Mouse (Mus musculus) ES-E14 (cell line): ENCODE data around the gene Slc4a4. TPM values are rescaled to one million over a fixed set of nuclear protein-coding genes. Genes with fewer than 3 reads are reported as not detected.

Source experiments
- DNase-seq: peaks from one replicate; pipeline ENCODE4 v3.0.0-alpha.2; 2013; ENCODE audit warnings: low read depth, low spot score
- H3K27ac ChIP-seq: 2 replicates; pipeline ENCODE4 v1.5.1; 2012; ENCODE audit warnings: low read depth, mild to moderate bottlenecking, low read length, moderate library complexity, mixed read lengths; ENCODE audit not compliant: poor library complexity, insufficient read depth, severe bottlenecking
- H3K36me3 ChIP-seq: 2 replicates; pipeline ENCODE4 v1.6.1; 2012; ENCODE audit warnings: mild to moderate bottlenecking, low read length, moderate library complexity, mixed read lengths; ENCODE audit not compliant: control insufficient read depth, poor library complexity, insufficient read depth, severe bottlenecking
- H3K4me1 ChIP-seq, 2 experiments: fragments of 150-350 bp in 1 of 2; sonication (generic) in 1 of 2; 2 replicates each; pipeline ENCODE4 v1.6.1; 2012; ENCODE audit warnings: low read length in 2 of 2, mild to moderate bottlenecking in 1 of 2, mixed read lengths in 1 of 2; ENCODE audit not compliant: control insufficient read depth in 2 of 2, insufficient read depth in 2 of 2, poor library complexity in 1 of 2
- H3K4me3 ChIP-seq, 2 experiments: fragments of 150-350 bp in 1 of 2; sonication (generic) in 1 of 2; 2 replicates each; pipeline ENCODE4 v1.5.1; 2012; ENCODE audit warnings: low read length in 2 of 2, low read depth in 1 of 2, mild to moderate bottlenecking in 1 of 2, mixed read lengths in 1 of 2; ENCODE audit not compliant: insufficient read depth in 1 of 2, poor library complexity in 1 of 2, severe bottlenecking in 1 of 2
- H3K9ac ChIP-seq: 2 replicates; pipeline ENCODE4 v1.6.1; 2012; ENCODE audit warnings: low read depth, mild to moderate bottlenecking, low read length, mixed read lengths; ENCODE audit not compliant: poor library complexity, insufficient read depth, severe bottlenecking
- H3K9me3 ChIP-seq: fragments of 150-350 bp; sonication (generic); 2 replicates; pipeline ENCODE4 v1.6.1; 2012; ENCODE audit warnings: low read depth, mild to moderate bottlenecking, low read length; ENCODE audit not compliant: control insufficient read depth, insufficient read depth
- CHD2 ChIP-seq: IDR thresholded peaks from 2 replicates; pipeline ENCODE4 v1.6.1; 2014; ENCODE audit warnings: mild to moderate bottlenecking, low read depth, low read length, inconsistent platforms
- HCFC1 ChIP-seq: IDR thresholded peaks from 2 replicates; pipeline ENCODE4 v1.6.1; 2012; ENCODE audit warnings: low read length, inconsistent platforms, borderline replicate concordance; ENCODE audit not compliant: insufficient read depth
- MAFK ChIP-seq: IDR thresholded peaks from 2 replicates; pipeline ENCODE4 v1.6.1; 2014; ENCODE audit warnings: mild to moderate bottlenecking, low read depth, low read length, inconsistent platforms; ENCODE audit not compliant: insufficient read depth
- ZC3H11A ChIP-seq: IDR thresholded peaks from 2 replicates; pipeline ENCODE4 v1.6.1; 2012; ENCODE audit warnings: low read depth, mild to moderate bottlenecking, inconsistent platforms, low read length, borderline replicate concordance
- ZNF384 ChIP-seq: IDR thresholded peaks from 2 replicates; pipeline ENCODE4 v1.6.1; 2012; ENCODE audit warnings: low read depth, low read length, inconsistent platforms
- in situ Hi-C, 2 experiments: fragments of 600-800 bp; cut with MboI; formaldehyde crosslinking; loops; one replicate each; pipeline ENCODE4 v1.15.1; 2025; ENCODE audit warnings: low sequenced_read_pairs in 2 of 2, inconsistent platforms in 1 of 2; ENCODE audit not compliant: unreplicated experiment in 2 of 2
- total RNA-seq: library from RNA; depleted of rRNA; stranded (reverse); fragments of 300-350 nt; gene quantifications from 2 replicates; pipeline ENCODE4 v1.2.3, GENCODE M21; 2012

Gene Slc4a4
- total RNA-seq, 1 experiment = 2.5 TPM

DNA sequence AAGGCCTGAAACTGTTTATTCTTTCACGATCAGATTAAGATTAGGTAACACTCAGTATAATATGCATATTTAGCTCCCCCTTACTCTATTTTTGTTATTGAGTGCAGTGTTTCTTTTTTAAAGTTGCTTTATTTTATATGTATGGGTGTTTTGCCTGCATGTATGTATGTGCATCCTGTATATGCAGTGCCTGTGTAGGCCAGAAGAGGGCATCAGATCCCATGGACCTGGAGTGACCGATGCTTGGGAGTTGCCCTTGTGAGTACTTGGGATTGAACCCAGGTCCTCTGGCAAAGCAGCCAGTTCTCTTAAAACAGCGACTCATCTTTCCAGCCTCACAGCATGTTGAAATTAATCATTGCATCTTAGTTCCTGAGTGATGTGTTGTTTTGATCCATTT, 21.0 kb downstream of the Slc4a4 start:
- DNase-seq = no peak
- TF ChIP-seq ZC3H11A (peak; percentile 81), ZNF384 (no peak)
- no peak overlapping the region for H3K4me3 ChIP-seq
- in situ Hi-C loops = no loop called here
- no peaks in the 10 kb centered on the region for H3K36me3 ChIP-seq
- H3K9me3 ChIP-seq = no peaks in the 10 kb centered on the region
- H3K27ac ChIP-seq = no peak overlapping the region
- no peak overlapping the region for H3K9ac ChIP-seq
- H3K4me1 ChIP-seq = no peaks in the 10 kb centered on the region

- no peak overlapping the region for H3K4me3 ChIP-seq
- H3K9ac ChIP-seq = no peak overlapping the region
- DNase-seq = no peak
- H3K4me1 ChIP-seq = no peaks in the 10 kb centered on the region
- no peaks in the 10 kb centered on the region for H3K36me3 ChIP-seq
- TF ChIP-seq ZNF384 (no peak), MAFK (no peak)
- no peak overlapping the region; the same call in 1 of the 2 replicates for H3K27ac ChIP-seq
- no peaks in the 10 kb centered on the region for H3K9me3 ChIP-seq
- in situ Hi-C loops = no loop called here
Observed at GRCm38 (mm10) chr5:88912629-88913028, 26.0 kb downstream of the Slc4a4 start.

- no peaks in the 10 kb centered on the region for H3K4me1 ChIP-seq
- H3K27ac ChIP-seq = no peak overlapping the region
- no peak overlapping the region for H3K4me3 ChIP-seq
- no peaks in the 10 kb centered on the region for H3K36me3 ChIP-seq
- TF ChIP-seq HCFC1 (no peak), CHD2 (no peak), ZC3H11A (no peak), ZNF384 (no peak), MAFK (no peak)
- no peaks in the 10 kb centered on the region for H3K9me3 ChIP-seq
- DNase-seq = no peak
- H3K9ac ChIP-seq = no peak overlapping the region
- in situ Hi-C loops = no loop called here
Observed at GRCm38 (mm10) chr5:88915082-88915481, 28.5 kb downstream of the Slc4a4 start.

GRCm38 (mm10) chr5:88916501-88916971, 29.9 kb downstream of the Slc4a4 start:
- no peaks in the 10 kb centered on the region for H3K9me3 ChIP-seq
- H3K4me3 ChIP-seq = no peak overlapping the region
- in situ Hi-C loops = no loop called here
- TF ChIP-seq CHD2 = no peak
- no peak for TF ChIP-seq ZC3H11A
- no peak for TF ChIP-seq ZNF384
- TF ChIP-seq HCFC1 = no peak
- no peak for TF ChIP-seq MAFK
- no peaks in the 10 kb centered on the region for H3K36me3 ChIP-seq
- no peak overlapping the region for H3K27ac ChIP-seq
- DNase-seq = no peak
- no peaks in the 10 kb centered on the region for H3K4me1 ChIP-seq
- no peak overlapping the region for H3K9ac ChIP-seq

- Histone ChIP-seq H3K27ac (no peak overlapping the region), H3K4me1 (no peaks in the 10 kb centered on the region), H3K4me3 (no peak overlapping the region), H3K9ac (no peak overlapping the region), H3K36me3 (no peaks in the 10 kb centered on the region), H3K9me3 (no peaks in the 10 kb centered on the region)
- DNase-seq = no peak
- in situ Hi-C loops = no loop called here
- TF ChIP-seq MAFK (no peak), ZNF384 (no peak)
Observed at GRCm38 (mm10) chr5:88917221-88917620, 30.6 kb downstream of the Slc4a4 start.
